Mouse (Mus musculus): ENCODE results near the gene Ptprb.

Ptprb gene

DNA sequence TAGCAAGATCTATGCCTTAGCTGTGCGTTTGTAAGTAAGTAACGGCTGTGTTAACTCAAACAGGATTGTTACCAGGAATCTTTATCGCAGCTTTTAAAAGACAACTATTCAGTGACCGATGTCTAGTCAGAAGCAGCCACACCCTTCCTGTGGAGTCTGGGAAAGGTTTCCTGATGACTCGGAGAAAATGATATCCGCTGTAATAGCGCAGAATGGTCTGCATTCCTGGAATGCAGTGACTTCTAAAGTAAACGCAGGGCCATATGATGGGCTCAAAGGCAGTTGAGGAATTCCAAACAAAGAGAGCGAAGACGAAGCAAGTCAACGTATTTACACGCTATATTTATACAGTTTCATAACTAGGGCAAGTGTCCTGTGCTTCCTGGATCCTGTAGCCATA lies 22.5 kb downstream of the Ptprb start:
- no peak for DNase-seq (ENCODE audit: low spot score)

DNA sequence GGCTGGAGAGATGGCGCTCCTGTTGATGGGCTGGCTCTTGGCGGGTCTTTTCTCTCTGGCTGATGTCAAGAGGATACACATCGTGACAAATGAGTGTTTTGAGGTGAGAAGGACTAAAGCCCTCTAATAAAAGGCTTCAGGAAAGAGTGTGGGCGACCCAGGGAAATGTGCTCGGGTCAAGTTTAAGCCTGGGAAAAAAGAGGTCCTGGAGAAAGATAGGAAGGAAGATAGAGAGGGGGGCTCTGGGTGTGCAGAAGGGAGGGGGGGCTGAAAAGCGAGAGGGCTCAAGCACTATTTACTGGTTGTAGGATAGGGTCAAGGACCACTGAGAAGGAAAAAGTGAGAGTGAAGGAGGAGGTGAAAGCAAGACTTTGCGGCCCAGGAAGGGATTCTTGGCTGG lies 25.5 kb downstream of the Ptprb start:
- DNase-seq (ENCODE audit: low spot score): no peak

DNA sequence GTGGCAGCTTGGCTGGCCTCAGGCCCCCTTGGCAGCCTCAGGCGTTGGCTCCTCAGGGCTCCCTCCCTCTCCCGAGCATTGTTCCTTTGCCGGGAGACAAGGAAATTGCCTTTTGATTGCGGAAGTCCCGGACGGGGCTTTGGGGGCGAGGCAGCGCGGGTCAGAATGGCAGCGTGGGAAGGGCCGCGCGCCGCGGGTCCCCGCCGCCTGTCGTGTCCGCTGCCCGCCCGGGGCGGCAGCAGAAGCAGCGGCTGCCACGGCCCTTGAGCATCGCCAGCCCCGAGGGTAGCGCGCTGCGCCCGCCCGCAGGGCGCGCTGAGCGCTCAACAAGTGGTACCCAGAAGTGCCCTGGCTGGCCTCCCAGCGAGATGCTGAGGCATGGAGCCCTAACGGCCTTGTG lies 25.9 kb downstream of the Ptprb start:
- DNase-seq (ENCODE audit: low spot score): no peak

DNA sequence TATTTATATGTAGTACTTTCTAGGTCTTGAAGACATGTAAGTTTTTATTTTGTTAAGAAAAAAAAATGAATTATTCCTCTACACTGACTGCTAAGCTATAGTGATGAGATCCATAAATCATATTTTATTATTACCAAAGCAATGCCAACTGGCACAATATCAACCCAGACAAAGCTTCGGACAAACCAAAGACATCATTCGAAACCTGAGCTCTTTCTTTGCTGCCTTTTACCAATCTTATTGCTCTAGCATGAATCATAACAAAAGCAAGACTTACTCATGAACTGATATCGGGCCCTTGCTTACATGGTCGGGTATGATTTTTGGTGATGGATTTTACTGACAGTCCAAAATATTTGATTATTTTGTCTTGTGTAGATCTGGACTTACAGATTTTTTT lies 29.0 kb downstream of the Ptprb start:
- DNase-seq (ENCODE audit: low spot score): no peak

DNA sequence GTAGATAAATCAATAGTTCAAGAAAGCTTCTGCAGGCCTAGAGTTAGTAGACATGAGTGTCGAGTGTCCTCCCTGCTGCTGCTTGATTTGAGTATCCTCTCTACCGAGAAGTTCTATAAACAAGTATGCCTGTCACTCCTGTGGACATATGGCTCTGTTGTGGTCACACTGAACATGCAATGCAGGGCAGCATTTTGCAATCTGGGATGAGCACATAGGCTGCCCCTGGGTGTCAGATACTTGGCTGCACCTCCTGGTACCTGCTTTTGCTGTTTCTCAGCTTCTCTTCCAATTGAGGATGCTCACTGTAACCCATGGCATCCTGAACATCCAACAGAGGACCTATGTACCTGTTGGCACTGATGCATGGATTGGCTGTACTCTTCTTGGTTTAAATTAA lies 34.1 kb downstream of the Ptprb start:
- DNase-seq (ENCODE audit: low spot score): no peak

DNA sequence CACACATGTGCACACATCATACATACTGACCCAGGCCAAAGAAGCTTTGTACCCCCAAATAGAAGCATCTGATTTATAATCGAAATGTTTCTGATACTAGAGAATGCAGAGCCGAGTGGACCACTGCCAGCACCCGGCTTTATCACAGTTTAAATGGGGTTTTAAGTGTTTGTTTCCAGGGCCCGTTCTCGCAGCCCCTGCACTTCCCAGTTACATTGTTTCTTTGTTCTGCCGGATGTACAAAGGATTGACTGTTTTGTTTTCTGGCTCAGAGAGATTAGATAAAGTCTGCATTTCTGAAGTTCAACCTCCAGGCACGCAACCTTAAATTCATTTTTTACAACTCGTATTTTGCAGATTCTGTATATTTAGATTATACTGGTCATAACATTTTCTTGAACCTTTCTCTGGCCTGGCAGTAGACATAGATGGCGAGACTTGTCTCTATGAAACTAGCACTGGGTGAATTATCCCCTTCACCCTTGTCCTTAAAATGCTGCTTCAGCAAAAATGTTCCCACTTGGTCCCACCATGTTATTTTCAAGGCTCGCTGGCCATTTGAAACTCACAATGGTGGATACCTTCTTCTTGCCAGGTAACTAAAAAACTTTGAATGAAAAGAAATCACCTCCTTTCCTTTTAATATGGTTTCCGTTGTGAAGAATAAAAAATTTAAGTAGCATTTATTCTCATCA lies 35.3 kb downstream of the Ptprb start:
- no peak for DNase-seq (ENCODE audit: low spot score)

DNA sequence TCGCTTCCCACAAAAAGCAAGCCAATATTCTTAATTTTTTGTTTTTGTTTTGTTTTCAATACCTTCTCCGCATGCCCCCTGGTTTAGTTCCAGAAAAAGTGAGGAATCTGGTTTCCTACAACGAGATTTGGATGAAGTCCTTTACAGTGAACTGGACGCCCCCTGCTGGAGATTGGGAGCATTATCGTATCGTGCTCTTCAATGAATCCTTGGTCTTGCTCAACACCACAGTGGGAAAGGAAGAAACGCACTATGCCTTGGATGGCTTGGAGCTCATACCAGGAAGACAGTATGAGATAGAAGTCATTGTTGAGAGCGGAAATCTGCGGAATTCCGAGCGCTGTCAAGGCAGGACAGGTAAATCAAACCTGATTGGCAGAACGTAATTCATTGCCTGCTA lies 43.9 kb downstream of the Ptprb start:
- DNase-seq (ENCODE audit: low spot score): peak; percentile 64

DNA sequence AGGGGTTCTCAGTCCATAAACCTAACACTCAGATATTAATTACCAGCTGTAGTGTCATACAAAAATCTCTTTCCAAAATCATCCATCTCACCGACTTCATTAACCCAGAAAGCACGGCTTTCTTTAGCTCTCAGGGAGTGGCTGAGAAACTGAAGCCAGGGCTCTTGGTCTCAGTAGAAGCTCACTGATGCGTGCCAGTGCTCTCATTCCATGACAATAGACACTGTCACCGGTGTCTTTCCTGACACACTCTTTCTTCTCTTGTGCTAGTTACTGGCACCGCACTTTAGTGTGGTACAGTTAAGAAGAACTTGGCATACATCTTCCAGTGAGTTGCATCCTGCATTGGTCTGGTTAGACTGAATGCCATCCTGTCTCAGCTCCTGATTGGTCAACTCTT lies 53.8 kb downstream of the Ptprb start:
- no peak for DNase-seq (ENCODE audit: low spot score)

DNA sequence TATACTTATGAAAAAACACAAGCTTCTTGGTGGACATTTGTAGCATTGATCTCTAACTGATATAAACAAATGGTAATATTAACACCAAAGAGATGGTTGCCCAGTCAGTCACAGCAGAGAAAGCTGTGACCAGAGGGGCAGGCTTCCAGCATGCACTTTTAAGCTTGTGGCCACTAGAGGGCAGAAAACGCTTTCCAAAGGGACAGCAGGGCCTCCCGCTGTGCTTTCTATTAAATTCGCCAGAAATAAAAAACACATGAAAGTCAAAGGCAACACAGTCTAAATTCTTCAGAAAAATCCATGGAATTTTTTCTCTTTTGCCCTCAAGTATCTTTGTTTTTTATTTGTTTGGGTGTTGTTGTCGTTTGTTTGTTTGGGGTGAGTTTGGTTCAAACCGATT lies 55.1 kb downstream of the Ptprb start:
- peak; percentile 64 for DNase-seq (ENCODE audit: low spot score)

DNA sequence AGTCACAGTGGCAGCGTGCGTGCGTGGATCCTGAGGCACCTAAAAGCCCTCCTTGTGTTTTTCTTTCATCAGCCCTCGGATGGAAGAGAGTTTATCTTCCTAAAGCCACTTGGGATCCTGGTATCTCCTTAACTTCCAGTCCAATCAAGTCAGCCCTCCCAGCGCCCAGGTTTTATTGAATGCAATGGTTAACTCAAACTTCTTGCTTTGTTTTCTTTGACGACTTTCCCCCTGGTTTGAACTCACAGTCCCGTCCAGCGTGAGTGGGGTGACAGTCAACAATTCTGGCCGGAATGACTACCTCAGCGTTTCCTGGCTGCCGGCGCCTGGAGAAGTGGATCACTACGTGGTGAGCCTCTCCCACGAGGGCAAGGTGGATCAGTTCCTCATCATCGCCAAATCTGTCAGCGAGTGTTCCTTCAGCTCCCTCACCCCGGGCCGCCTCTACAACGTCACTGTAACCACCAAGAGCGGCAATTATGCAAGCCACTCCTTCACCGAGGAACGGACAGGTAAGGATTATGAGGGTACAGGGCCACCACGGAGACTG lies 55.7 kb downstream of the Ptprb start:
- DNase-seq (ENCODE audit: low spot score): no peak

DNA sequence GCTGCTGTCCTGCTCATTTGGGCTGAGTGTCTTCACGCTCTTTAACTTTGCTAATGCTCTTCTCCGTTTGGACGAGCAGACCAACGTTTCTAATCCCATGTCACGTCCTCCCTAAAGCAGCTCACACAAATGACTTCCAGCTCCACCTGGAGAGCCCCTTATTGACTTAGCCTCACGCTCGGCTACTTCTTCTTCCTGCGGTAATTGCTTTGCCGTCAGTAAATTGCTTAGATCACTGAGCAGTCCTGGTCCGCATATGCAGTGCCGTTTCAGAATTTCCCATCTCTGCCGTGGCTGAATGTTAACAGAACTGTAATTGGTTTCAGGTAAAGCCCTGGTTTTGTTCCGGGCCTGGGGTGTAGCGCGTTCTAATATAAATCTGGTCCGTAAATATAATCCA lies 58.3 kb downstream of the Ptprb start:
- no peak for DNase-seq (ENCODE audit: low spot score)

DNA sequence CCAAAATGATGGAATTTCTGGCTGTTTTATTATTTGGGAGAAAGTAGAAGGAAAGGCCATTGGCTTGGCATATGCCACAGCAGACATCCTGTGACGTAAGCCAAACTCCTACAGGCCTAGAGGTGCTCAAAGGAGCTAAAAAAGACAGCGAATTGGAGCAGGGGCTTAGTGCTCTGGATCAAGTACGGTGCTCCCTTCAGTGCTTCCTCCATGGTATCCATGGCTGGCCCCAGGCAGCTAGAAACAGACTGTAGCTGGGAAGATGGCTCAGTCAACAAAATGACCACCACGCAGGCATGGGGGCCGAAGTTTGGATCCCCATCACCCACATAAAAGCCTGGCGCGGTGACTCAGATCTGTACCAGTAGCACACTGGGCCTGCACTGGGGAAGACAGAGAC lies 58.8 kb downstream of the Ptprb start:
- DNase-seq (ENCODE audit: low spot score): no peak

DNA sequence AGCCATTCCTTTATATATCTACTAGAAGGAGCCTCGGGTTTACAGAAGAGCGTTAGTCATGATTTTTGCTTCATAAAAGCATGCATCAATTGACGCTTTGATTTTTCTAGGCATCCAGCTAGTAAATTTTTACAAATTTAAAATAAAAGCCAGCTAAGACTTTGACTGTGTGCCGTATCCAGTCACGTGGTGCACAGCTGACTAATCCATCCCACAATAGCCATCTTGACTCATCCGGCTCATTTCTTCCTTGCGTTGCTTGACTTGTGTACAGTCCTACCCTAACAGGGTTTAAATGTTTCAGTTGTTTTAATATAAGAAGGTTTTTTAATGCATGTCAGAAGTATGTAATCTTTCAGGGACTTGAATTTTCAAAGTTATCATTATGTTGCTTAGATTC lies 60.0 kb downstream of the Ptprb start:
- DNase-seq (ENCODE audit: low spot score): no peak

DNA sequence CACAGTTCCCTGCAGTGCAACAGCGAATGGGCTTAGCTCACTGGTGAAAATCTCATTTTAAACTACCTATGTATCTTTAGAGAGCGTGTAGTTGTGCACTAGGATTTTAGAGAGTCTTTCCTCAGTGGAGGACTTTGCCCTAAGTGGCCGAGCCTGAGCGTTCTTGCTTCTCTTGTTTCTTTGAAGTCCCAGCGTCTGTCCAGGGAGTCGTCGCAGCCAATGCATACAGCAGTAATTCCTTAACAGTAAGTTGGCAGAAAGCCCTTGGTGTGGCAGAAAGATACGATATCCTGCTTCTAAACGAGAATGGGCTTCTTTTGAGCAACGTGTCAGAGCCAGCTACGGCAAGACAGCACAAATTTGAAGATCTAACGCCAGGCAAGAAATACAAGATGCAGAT lies 65.9 kb downstream of the Ptprb start:
- DNase-seq (ENCODE audit: low spot score): no peak

DNA sequence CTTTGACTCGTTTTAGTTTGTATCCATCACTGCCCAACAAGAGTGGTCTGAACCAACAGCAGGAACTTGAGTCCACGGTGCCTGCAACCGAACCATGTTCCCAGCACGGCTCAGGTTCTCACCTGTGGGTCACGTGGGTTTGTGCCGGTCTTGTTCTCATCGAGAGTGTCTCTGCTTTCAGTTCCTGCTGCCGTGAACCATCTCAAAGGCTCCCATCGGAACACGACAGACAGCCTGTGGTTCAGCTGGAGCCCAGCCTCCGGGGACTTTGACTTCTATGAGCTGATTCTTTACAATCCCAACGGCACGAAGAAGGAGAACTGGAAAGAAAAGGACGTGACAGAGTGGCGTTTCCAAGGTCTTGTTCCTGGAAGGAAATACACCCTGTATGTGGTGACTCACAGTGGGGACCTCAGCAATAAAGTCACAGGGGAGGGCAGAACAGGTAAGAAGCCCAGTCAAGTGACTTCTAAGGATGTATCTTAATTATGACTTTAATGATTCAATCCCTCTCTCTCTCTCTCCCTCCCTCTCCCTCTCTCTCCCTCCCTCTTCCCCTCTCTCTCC lies 71.4 kb downstream of the Ptprb start:
- no peak for DNase-seq (ENCODE audit: low spot score)

DNA sequence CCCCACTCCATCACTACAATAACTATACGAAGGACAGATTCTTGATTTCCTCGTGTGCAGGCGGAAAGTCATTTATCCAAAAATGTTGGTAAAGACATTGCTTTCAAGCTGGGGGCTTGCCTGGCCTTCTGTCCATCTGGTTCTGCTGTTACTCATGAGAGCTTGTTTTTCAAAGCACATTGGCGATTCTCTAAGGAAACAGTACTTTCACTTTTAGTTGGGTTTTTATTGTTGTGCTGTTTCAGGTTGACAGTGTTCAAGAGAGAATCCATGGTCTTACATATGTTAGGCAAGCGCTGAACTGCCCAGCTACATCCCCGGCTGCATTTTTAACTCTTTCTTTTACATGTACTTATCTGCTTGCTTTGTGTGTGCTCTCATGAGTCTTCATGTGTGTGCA lies 73.7 kb downstream of the Ptprb start:
- no peak for DNase-seq (ENCODE audit: low spot score)

DNA sequence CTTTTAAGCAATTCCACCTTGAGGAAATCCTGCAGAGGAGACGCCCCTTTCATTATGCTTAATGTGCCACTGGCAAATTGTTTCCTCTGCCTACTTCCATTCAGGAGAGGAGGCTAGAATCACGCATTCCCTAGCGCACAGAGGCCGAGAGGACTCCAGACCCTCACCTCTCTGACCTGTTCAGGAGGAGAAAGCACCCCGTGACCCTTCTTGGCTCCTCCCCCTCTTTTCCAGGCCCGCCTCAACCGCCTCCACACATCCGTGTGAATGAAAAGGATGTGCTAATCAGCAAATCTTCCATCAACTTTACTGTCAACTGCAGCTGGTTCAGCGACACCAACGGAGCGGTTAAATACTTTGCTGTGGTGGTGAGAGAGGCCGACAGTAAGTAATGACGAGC lies 75.2 kb downstream of the Ptprb start:
- no peak for DNase-seq (ENCODE audit: low spot score)

DNA sequence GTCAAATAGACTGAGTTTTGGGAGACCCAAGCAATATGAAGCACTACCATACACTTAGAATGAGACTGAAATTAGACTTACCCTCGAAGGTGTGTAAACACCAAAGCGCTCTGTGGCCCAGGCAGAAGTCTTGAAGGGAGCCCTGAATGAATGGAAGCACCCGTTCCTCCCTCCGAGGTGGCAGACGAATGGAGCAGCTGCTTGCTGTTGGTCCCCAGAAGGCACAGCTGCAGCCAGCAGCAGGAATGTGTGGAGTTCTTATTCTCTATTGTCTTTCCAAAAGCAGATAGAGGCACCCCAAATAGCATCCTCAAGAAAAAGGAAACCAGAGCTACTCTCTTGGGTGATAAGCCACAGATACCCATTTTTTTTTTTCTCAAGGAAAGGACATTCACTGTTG lies 79.0 kb downstream of the Ptprb start:
- DNase-seq (ENCODE audit: low spot score): no peak

DNA sequence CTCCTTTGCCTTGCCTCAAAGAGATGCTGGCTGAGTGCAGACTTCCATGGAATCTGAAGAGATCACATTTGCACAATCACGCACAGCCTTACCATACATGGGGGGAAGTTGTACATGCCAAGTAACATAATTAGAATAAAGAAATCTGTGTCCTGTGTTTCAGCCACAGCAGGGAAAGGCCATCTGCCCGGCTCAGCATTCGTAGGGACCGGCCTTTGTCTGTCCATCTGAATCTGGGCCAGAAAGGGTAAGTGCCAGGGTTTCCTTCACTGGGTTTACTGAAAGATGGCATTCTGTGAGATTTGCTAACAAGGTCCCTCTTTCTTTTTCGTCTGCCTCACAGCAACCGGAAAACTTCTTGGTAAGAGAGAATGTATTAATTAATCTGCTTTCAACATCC lies 86.9 kb downstream of the Ptprb start:
- DNase-seq (ENCODE audit: low spot score): peak; percentile 32

DNA sequence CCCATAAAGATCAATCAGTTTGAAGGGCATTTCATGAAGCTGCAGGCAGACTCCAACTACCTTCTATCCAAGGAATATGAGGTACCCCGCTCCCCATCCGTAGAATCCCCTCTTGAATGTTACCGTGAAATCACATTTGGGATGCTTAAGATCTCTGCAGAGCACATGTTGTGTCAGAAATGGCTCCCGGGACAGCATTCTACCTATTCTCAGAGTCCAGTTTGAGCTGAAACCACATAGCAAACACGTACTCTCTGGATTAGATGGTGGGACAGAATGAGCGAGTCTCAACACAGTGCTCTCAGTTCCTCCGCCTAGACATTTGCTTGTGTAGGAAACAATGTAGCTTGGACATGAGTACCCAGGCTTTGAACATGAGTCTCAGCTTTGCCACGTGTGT lies 87.3 kb downstream of the Ptprb start:
- no peak for DNase-seq (ENCODE audit: low spot score)

DNA sequence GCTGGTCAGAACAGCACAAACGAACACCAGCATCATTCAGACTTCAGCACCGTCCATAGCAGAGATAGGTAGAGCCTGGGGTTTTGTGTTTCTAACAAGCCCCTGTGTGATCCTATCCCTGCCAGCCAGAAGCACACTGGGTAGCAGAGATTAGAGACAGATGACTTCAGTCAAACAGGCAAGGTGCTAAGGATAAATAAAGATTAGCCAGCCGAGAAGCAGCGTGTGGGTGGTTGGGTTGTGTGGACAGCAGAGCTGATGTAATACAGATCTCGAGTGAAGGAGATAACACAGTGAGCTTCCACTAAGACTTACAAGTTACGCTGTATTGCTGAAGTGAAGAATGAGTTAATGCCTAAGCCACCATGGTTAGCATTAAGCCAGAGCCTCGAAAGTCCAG lies 89.4 kb downstream of the Ptprb start:
- DNase-seq (ENCODE audit: low spot score): no peak

DNA sequence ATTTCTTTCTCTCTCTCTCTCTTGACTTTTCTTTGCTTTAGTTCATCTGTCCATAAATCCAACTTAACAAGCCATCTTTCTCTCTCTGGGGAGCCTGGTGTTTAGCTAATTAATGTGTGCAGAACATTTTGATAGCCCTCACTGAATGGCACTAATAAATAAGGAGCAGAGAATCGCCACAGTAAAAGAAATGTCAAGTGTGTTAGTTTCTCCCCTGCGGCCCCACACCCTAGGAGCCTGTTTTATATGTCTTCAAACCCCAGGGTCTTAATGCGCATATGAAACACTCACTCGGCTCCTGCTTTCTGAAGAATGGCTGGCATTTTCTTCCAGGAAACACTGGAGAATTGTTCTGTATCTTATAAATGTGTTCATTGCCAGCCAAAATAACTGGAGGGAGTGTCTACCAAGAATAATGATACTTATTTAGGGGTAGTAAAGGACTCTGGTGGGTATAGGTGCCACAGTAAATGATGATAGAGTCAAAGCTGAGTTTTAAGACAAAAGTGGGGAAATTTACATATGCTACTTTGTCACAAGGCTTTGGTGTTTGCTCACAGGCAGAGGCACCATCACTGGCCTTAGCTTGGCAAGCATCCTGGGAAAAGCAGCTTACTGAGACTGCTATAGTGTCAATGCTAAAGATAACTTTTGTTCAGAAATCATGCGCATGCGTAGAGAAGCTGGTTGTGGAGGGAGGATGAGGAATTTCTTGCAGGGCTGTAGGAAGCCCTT lies 95.8 kb downstream of the Ptprb start:
- DNase-seq (ENCODE audit: low spot score): peak; percentile 21

DNA sequence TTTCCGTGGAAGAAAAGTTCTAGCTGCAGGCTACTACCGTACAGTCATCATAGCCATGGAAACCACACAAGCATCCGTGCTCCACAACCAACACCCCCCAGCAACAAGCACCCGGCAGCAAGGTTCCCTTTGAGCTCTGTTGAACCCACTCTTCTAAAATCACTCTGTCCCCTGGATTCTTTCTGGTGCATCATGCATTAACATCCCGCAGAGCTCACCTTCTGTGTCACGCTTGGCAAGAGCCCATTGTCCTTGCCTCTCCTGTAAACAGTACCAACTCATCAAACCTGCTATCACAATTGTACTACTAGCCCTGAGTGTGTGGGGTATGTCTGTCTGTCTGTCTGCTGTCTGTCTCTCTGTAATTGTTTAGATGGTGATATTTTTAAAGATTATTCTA lies 98.8 kb downstream of the Ptprb start:
- DNase-seq (ENCODE audit: low spot score): no peak
